Mouse (Mus musculus) embryonic fibroblast, embryonic 13.5 days (primary cell): ENCODE measurements around the gene Psmb9.

Source experiments
- CTCF ChIP-seq: IDR thresholded peaks from 2 replicates; pipeline ENCODE4 v1.5.1; 2011; ENCODE audit warnings: mild to moderate bottlenecking, control low read depth, low read length, moderate library complexity, borderline replicate concordance; ENCODE audit not compliant: insufficient read depth
- POLR2A ChIP-seq: IDR thresholded peaks from 2 replicates; pipeline ENCODE4 v1.6.1; 2011; ENCODE audit warnings: low read depth, mild to moderate bottlenecking, control low read depth, low read length, moderate library complexity

DNA sequence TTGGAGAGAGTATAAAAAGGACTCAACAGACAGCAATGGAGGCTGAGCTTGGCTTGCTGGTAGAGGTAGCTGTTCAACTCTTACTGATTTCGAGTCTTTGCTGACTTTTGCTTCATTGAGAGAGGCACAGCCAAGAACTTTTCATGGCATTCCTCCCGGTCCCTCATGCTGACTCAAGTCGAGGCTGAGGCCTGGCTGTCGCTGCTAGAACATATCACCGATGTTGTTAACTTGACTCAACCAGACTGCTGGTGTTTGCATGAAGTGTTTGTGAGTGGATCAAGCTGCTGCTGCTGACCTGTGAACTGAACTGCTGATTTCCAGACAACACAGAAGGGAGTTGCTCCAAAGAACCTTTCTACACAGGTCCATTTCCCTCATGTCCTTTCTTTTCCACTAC lies 49.1 kb upstream of the Psmb9 start:
- TF ChIP-seq CTCF (no peak), POLR2A (no peak)
